Mouse (Mus musculus) frontal cortex, postnatal 25 days (tissue): ENCODE results near the gene Mcm5.

ENCODE experiments used
- DNase-seq, 2 experiments: peaks; one replicate each; pipeline ENCODE4 v3.0.0; 2022; ENCODE audit warnings: low spot score in 2 of 2

The Mcm5 gene

GRCm38 (mm10) chr8:75109236-75109967, at the start of gene Mcm5:
Gene Mcm5, plus strand, starts transcription at chr8:75109569.
- DNase-seq, result peak; percentile 99

GRCm38 (mm10) chr8:75060022-75060421, 49.3 kb upstream of the Mcm5 start:
- no peak for DNase-seq

GRCm38 (mm10) chr8:75060815-75061214, 48.6 kb upstream of the Mcm5 start:
- DNase-seq, result no peak

- DNase-seq, result no peak
These were observed 46.1 kb upstream of the Mcm5 start for GRCm38 (mm10) chr8:75063290-75063689.

- no peak for DNase-seq
These were observed 44.6 kb upstream of the Mcm5 start for GRCm38 (mm10) chr8:75064790-75065189.

GRCm38 (mm10) chr8:75067287-75067686, 42.1 kb upstream of the Mcm5 start:
- no peak for DNase-seq

GRCm38 (mm10) chr8:75070297-75070696, 39.1 kb upstream of the Mcm5 start:
- no peak for DNase-seq

GRCm38 (mm10) chr8:75071627-75072346, 37.6 kb upstream of the Mcm5 start:
- peak; percentile 75 to 77 for DNase-seq

- DNase-seq, result no peak
These were observed 34.5 kb upstream of the Mcm5 start for GRCm38 (mm10) chr8:75074876-75075275.

- no peak for DNase-seq
These were observed 31.2 kb upstream of the Mcm5 start for GRCm38 (mm10) chr8:75078215-75078614.

GRCm38 (mm10) chr8:75078851-75079250, 30.5 kb upstream of the Mcm5 start:
- DNase-seq, result no peak

- DNase-seq, result no peak
These were observed 27.9 kb upstream of the Mcm5 start for GRCm38 (mm10) chr8:75081364-75082040.

GRCm38 (mm10) chr8:75082181-75082805, 27.1 kb upstream of the Mcm5 start:
- no peak for DNase-seq

- peak; percentile 52 to 71 for DNase-seq
These were observed 25.5 kb upstream of the Mcm5 start for GRCm38 (mm10) chr8:75083846-75084245.

GRCm38 (mm10) chr8:75084382-75085064, 24.8 kb upstream of the Mcm5 start:
- DNase-seq, result no peak

- no peak for DNase-seq
These were observed 23.4 kb upstream of the Mcm5 start for GRCm38 (mm10) chr8:75086002-75086401.

GRCm38 (mm10) chr8:75087127-75087526, 22.2 kb upstream of the Mcm5 start:
- DNase-seq, result no peak

GRCm38 (mm10) chr8:75088989-75089881, 20.1 kb upstream of the Mcm5 start:
- peak; percentile 35 to 47 for DNase-seq

GRCm38 (mm10) chr8:75090781-75091365, 18.5 kb upstream of the Mcm5 start:
- DNase-seq, result no peak
